Mouse (Mus musculus): ENCODE data around the gene Blcap.

The Blcap gene

GRCm38 (mm10) chr2:157559858-157560257, 11.2 kb downstream of the Blcap start, which contains the start of gene Nnat:
Gene Nnat (plus strand): TSS chr2:157560078.
- DNase-seq (ENCODE audit: low read depth in 1 of 2, low spot score in 2 of 2): no peak

- no peak for DNase-seq (ENCODE audit: low read depth in 1 of 2, low spot score in 2 of 2)
Measured at GRCm38 (mm10) chr2:157559440-157559839, 11.6 kb downstream of the Blcap start.

- no peak for DNase-seq (ENCODE audit: low read depth in 1 of 2, low spot score in 2 of 2)
Measured at GRCm38 (mm10) chr2:157558520-157558919, 12.6 kb downstream of the Blcap start.

- no peak for DNase-seq (ENCODE audit: low read depth in 1 of 2, low spot score in 2 of 2)
Measured at GRCm38 (mm10) chr2:157558051-157558450, 13.0 kb downstream of the Blcap start.

- no peak for DNase-seq (ENCODE audit: low read depth in 1 of 2, low spot score in 2 of 2)
Measured at GRCm38 (mm10) chr2:157556074-157556698, 14.9 kb downstream of the Blcap start.

GRCm38 (mm10) chr2:157552158-157552886, 18.8 kb downstream of the Blcap start:
- DNase-seq (ENCODE audit: low read depth in 1 of 2, low spot score in 2 of 2): no peak

- no peak for DNase-seq (ENCODE audit: low read depth in 1 of 2, low spot score in 2 of 2)
Measured at GRCm38 (mm10) chr2:157550292-157550691, 20.8 kb downstream of the Blcap start.

GRCm38 (mm10) chr2:157546686-157547085, 24.4 kb downstream of the Blcap start:
- DNase-seq (ENCODE audit: low read depth in 1 of 2, low spot score in 2 of 2): no peak

- no peak for DNase-seq (ENCODE audit: low read depth in 1 of 2, low spot score in 2 of 2)
Measured at GRCm38 (mm10) chr2:157544333-157544888, 26.7 kb downstream of the Blcap start.

GRCm38 (mm10) chr2:157542415-157542814, 28.7 kb downstream of the Blcap start:
- DNase-seq (ENCODE audit: low read depth in 1 of 2, low spot score in 2 of 2): no peak

- no peak for DNase-seq (ENCODE audit: low read depth in 1 of 2, low spot score in 2 of 2)
Measured at GRCm38 (mm10) chr2:157541631-157542030, 29.4 kb downstream of the Blcap start.

- DNase-seq (ENCODE audit: low read depth in 1 of 2, low spot score in 2 of 2): no peak
Measured at GRCm38 (mm10) chr2:157540953-157541569, 30.0 kb downstream of the Blcap start.

- no peak for DNase-seq (ENCODE audit: low read depth in 1 of 2, low spot score in 2 of 2)
Measured at GRCm38 (mm10) chr2:157540073-157540952, 30.8 kb downstream of the Blcap start.

- DNase-seq (ENCODE audit: low read depth in 1 of 2, low spot score in 2 of 2): no peak
Measured at GRCm38 (mm10) chr2:157537118-157537517, 34.0 kb downstream of the Blcap start.

- no peak for DNase-seq (ENCODE audit: low read depth in 1 of 2, low spot score in 2 of 2)
Measured at GRCm38 (mm10) chr2:157536476-157537081, 34.5 kb downstream of the Blcap start.

GRCm38 (mm10) chr2:157534163-157534562, 36.9 kb downstream of the Blcap start:
- no peak for DNase-seq (ENCODE audit: low read depth in 1 of 2, low spot score in 2 of 2)

GRCm38 (mm10) chr2:157531681-157532426, 39.2 kb downstream of the Blcap start:
- DNase-seq (ENCODE audit: low read depth in 1 of 2, low spot score in 2 of 2): no peak

- DNase-seq (ENCODE audit: low read depth in 1 of 2, low spot score in 2 of 2): no peak
Measured at GRCm38 (mm10) chr2:157530056-157530955, 40.8 kb downstream of the Blcap start.

- no peak for DNase-seq (ENCODE audit: low read depth in 1 of 2, low spot score in 2 of 2)
Measured at GRCm38 (mm10) chr2:157522556-157522955, 48.5 kb downstream of the Blcap start.
